Mouse (Mus musculus) midbrain, embryonic 14.5 days (tissue): ENCODE measurements at regions not wholly inside any gene's neighbourhood (a gene's known extent, or its start where the extent isn't known, plus 50 kb on each side); places are given as distances from the start of the nearest gene placed in this dataset.
A peak's percentile ranks its signal among the peaks of the same experiment; 100 is the strongest.

Source experiments
- ATAC-seq: fragments of 200-750 bp; cut with Nextera tagmentation; 2 replicates; pipeline ENCODE4 v1.8.0; 2017; ENCODE audit warnings: moderate number of reproducible peaks, moderate library complexity; ENCODE audit not compliant: low FRiP score, low TSS enrichment
- DNase-seq: peaks from one replicate; pipeline ENCODE4 v3.0.0-alpha.2; 2015
- H3K27ac ChIP-seq: fragments of 300-500 bp; sonication (generic); replicated peaks from 2 replicates; pipeline ENCODE4 v1.5.1; 2014; ENCODE audit warnings: mild to moderate bottlenecking, low read depth, low read length, moderate library complexity
- H3K27me3 ChIP-seq: fragments of 300-500 bp; sonication (generic); 2 replicates; pipeline ENCODE4 v1.6.1; 2014; ENCODE audit warnings: low read length, control low read depth, mixed read lengths; ENCODE audit not compliant: control insufficient read depth, insufficient read depth
- H3K36me3 ChIP-seq: fragments of 300-500 bp; sonication (generic); 2 replicates; pipeline ENCODE4 v1.6.1; 2014; ENCODE audit warnings: low read length, control low read depth; ENCODE audit not compliant: control insufficient read depth, insufficient read depth
- H3K4me1 ChIP-seq: fragments of 300-500 bp; sonication (generic); 2 replicates; pipeline ENCODE4 v1.6.1; 2014; ENCODE audit warnings: mild to moderate bottlenecking, antibody characterized with exemption, low read length, control low read depth; ENCODE audit not compliant: control insufficient read depth, insufficient read depth
- H3K4me2 ChIP-seq: fragments of 300-500 bp; sonication (generic); 2 replicates; pipeline ENCODE4 v1.6.1; 2014; ENCODE audit warnings: mild to moderate bottlenecking, low read length, moderate library complexity
- H3K4me3 ChIP-seq: fragments of 300-500 bp; sonication (generic); replicated peaks from 2 replicates; pipeline ENCODE4 v1.5.1; 2014; ENCODE audit warnings: low read depth, low read length
- H3K9ac ChIP-seq: fragments of 300-500 bp; sonication (generic); replicated peaks from 2 replicates; pipeline ENCODE4 v1.6.1; 2014; ENCODE audit warnings: mild to moderate bottlenecking, low read length, moderate library complexity
- H3K9me3 ChIP-seq: fragments of 300-500 bp; sonication (generic); 2 replicates; pipeline ENCODE4 v1.6.1; 2016; ENCODE audit warnings: low read length, control low read depth, mixed read lengths; ENCODE audit not compliant: control insufficient read depth
- WGBS: fragments of 180-500 bp; shearing (Covaris S2); extraction: QIAGEN DNeasy Blood & Tissue Kit; methylation state at CpG from one replicate; pipeline ENCODE4 v1.1.7; 2014; 5-methylcytosine and 5-hydroxymethylcytosine counted together

DNA sequence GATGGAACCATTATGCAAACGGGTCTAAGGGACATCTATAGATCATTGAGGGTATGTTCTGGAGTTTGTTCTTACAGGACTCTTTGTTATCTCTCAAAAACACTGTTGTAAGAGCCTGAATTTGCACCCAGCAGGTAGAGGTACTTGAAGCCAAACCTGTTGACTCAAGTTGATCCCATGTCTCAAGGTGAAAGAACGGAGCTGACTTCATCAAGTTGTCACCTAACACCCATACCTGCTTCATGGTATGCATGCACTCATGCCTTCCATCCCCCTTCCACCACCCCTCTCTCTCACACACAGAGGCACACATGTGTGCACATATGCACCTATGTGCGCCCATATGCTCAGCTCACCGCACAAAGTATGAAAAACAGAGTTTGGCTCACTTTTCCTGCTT is 189.0 kb downstream of the Ttll7 start:
- no peaks in the 10 kb centered on the region for H3K27me3 ChIP-seq
- no peak overlapping the region for H3K9ac ChIP-seq
- H3K9me3 ChIP-seq, result no peaks in the 10 kb centered on the region
- H3K4me2 ChIP-seq, result no peak overlapping the region
- H3K36me3 ChIP-seq, result no peaks in the 10 kb centered on the region
- DNase-seq, result no peak
- no peak overlapping the region for H3K4me3 ChIP-seq
- H3K4me1 ChIP-seq, result no peaks in the 10 kb centered on the region
- WGBS, result 94% methylated on average over 4 of the region's 4 CpGs
- ATAC-seq, result no peak
- H3K27ac ChIP-seq, result no peak overlapping the region

DNA sequence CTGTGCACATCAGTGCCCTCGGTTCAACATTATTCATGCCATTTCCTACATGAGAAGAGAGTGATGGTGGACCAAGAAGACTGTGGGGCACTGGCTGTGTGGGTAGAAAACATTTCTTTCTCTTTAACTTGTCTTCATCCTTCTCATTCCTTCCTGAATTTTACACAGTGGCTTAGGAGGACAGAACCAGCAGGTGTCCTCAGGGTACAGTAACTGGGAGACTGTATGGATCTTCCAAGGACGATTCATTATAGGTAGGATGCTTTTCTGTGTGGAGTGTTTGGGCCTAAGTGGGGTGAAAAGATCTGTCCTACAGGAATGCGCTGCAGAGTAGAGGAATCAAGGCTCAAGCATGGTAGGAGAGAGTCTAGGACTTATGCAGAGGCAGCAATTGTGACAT is 190.7 kb downstream of the Ttll7 start:
- no peaks in the 10 kb centered on the region for H3K4me1 ChIP-seq
- no peak overlapping the region for H3K4me3 ChIP-seq
- no peaks in the 10 kb centered on the region for H3K36me3 ChIP-seq
- ATAC-seq (no peak), DNase-seq (no peak)
- H3K27ac ChIP-seq, result no peak overlapping the region
- no peak overlapping the region for H3K9ac ChIP-seq
- no peak overlapping the region for H3K4me2 ChIP-seq
- no peaks in the 10 kb centered on the region for H3K9me3 ChIP-seq
- no peaks in the 10 kb centered on the region for H3K27me3 ChIP-seq
- whole genome bisulfite sequencing, result 87% methylated on average over 3 of the region's 3 CpGs

DNA sequence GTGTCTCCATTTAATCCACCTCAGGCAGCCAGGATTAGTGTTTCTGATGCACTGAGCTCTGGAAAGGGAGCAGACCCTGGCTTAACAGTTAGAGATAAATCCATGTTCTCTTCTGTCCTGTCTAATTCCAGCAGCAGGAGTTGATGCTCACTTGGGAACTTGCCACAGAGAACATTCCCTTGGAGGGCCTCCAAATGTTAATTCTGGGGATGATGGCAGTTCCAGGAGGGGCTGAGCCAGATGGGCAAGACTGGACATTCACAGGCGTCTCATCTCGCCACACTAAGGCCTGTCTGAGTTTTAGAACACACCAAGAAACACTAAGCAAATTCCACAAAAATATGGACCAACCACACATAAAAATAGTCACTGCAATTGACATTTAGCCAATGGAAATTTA is 194.5 kb downstream of the Ttll7 start:
- H3K4me2 ChIP-seq, result no peak overlapping the region
- H3K4me3 ChIP-seq, result no peak overlapping the region
- ATAC-seq, result no peak
- H3K36me3 ChIP-seq, result no peaks in the 10 kb centered on the region
- H3K9ac ChIP-seq, result no peak overlapping the region
- H3K27ac ChIP-seq, result no peak overlapping the region
- 73% methylated on average over 2 of the region's 2 CpGs for WGBS
- no peaks in the 10 kb centered on the region for H3K27me3 ChIP-seq
- no peaks in the 10 kb centered on the region for H3K9me3 ChIP-seq
- no peaks in the 10 kb centered on the region for H3K4me1 ChIP-seq
- peak; percentile 8 for DNase-seq

DNA sequence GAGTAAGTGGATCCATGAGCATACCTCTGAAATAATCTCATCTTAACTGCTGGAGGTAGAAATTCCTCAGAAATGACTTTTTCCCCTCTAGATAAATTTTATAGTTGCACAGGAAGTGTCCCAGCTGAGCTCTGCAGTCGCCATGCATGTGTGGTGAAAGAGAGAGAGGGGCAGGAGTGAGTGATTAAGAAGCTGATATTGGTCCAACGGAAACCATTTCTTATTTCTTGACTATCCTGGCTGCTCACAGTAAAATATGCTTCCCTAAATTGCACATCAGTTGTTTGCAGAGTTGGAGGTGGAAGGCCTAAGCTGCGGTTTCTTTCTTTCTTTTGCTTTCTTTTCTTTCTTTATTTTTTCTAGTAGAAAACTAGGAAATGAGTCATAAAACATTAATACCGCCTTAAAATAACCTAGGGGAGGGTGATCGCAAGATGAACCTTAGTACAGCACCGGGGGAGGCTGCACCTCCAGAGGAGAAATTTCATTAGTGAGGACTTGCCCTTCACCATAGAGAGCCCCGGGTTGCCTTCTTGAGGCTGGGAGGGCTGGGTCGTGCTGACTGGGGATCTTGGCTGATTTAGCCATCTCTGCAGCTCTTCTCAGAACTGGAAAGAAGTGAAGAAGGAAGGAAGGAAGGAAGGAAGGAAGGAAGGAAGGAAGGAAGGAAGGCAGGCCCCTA is 202.1 kb downstream of the Ttll7 start:
- no peak for ATAC-seq
- Histone ChIP-seq H3K4me3 (no peak overlapping the region), H3K36me3 (no peaks in the 10 kb centered on the region), H3K9me3 (no peaks in the 10 kb centered on the region), H3K9ac (no peak overlapping the region), H3K27me3 (no peaks in the 10 kb centered on the region), H3K4me2 (no peak overlapping the region), H3K4me1 (no peaks in the 10 kb centered on the region), H3K27ac (no peak overlapping the region)
- no peak for DNase-seq
- 86% methylated on average over 8 of the region's 8 CpGs for WGBS

DNA sequence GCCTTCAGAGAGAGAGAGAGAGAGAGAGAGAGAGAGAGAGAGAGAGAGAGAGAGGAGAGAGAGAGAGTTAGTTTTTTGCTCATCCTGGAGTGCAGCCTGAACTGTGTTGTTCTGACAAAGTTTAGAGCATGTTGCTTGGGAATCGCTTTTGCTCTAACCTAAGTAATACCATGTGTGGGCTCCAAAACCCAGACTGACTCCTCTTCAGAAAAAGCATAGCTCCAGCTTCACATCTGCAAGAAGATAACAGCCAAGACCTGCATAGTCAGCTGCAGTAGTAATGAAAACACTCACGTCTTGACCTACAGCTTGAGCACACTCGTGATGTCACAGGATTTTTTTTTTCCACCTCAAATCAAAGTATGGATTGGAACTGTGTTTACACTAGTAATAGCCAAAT is 205.7 kb downstream of the Ttll7 start:
- no peak overlapping the region for H3K27ac ChIP-seq
- H3K9me3 ChIP-seq, result no peaks in the 10 kb centered on the region
- 84% methylated on average over 3 of the region's 3 CpGs for WGBS
- H3K9ac ChIP-seq, result no peak overlapping the region
- ATAC-seq, result no peak
- no peaks in the 10 kb centered on the region for H3K36me3 ChIP-seq
- no peak overlapping the region for H3K4me3 ChIP-seq
- no peak overlapping the region for H3K4me2 ChIP-seq
- no peak for DNase-seq
- no peaks in the 10 kb centered on the region for H3K27me3 ChIP-seq
- H3K4me1 ChIP-seq, result no peaks in the 10 kb centered on the region

DNA sequence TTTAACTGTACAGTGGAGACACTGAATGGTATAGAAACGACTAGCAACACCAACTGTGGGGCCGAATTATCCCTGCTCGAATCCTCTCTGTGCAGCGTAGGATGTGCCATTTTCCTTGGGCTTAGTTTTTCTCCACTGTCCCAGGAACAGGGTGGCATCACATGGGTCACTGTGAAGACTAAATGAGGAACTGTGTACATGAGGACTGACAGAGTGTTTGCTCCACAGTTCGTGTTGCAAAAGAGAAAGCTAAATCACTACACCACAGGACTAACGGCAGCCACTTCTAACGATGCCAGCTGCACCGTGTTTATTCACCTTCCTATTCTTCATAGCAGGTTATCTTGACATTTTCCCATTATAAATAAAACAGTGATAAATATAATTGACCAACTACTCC is 208.5 kb downstream of the Ttll7 start:
- no peak overlapping the region for H3K4me3 ChIP-seq
- H3K36me3 ChIP-seq, result no peaks in the 10 kb centered on the region
- H3K27ac ChIP-seq, result no peak overlapping the region
- H3K27me3 ChIP-seq, result no peaks in the 10 kb centered on the region
- WGBS, result 91% methylated on average over 8 of the region's 8 CpGs
- ATAC-seq (no peak), DNase-seq (no peak)
- H3K9me3 ChIP-seq, result no peaks in the 10 kb centered on the region
- H3K9ac ChIP-seq, result no peak overlapping the region
- H3K4me2 ChIP-seq, result no peak overlapping the region
- 0 out of 2 replicates have a peak, but pooled peaks cover 8% of the 10 kb centered on the region for H3K4me1 ChIP-seq

DNA sequence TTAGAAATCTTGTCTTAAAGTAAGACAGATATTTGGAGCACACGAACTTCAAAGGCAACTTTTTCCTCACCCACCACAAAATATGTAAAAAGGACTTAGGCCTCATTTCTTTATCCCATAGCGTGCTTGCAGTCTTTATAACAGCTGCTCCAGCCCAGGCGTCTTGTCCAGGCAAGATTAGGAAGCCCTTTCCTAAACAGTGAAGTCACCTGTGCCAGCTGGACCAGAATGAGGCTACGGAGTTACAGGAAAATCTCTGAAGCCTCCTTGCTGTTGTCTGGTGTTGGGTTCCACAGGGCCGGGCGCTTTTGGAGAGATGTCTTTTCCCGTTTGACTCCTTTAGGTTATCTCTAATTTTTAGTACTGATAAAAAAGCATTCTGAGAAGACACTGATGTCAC is 210.3 kb downstream of the Ttll7 start:
- no peak overlapping the region for H3K4me3 ChIP-seq
- H3K36me3 ChIP-seq, result no peaks in the 10 kb centered on the region
- no peaks in the 10 kb centered on the region for H3K9me3 ChIP-seq
- no peaks in the 10 kb centered on the region for H3K27me3 ChIP-seq
- H3K4me2 ChIP-seq, result no peak overlapping the region
- no peak overlapping the region for H3K27ac ChIP-seq
- H3K9ac ChIP-seq, result no peak overlapping the region
- 0 out of 2 replicates have a peak, but pooled peaks cover 8% of the 10 kb centered on the region for H3K4me1 ChIP-seq
- WGBS, result 88% methylated on average over 7 of the region's 7 CpGs
- no peak for ATAC-seq
- no peak for DNase-seq

GRCm38 (mm10) chr3:147063578-147064442 is 211.6 kb downstream of the Ttll7 start:
- peak; percentile 56 for DNase-seq
- H3K27me3 ChIP-seq, result no peaks in the 10 kb centered on the region
- no peak overlapping the region for H3K27ac ChIP-seq
- H3K36me3 ChIP-seq, result no peaks in the 10 kb centered on the region
- H3K4me2 ChIP-seq, result no peak overlapping the region
- no peak overlapping the region for H3K4me3 ChIP-seq
- H3K9me3 ChIP-seq, result no peaks in the 10 kb centered on the region
- 0 out of 2 replicates have a peak, but pooled peaks cover 8% of the 10 kb centered on the region for H3K4me1 ChIP-seq
- peak; percentile 55; the same call in 1 of the 2 replicates for ATAC-seq
- 67% methylated on average over 16 of the region's 16 CpGs for WGBS
- no peak overlapping the region for H3K9ac ChIP-seq

GRCm38 (mm10) chr3:147064443-147064868 is 212.3 kb downstream of the Ttll7 start:
- H3K4me1 ChIP-seq, result 0 out of 2 replicates have a peak, but pooled peaks cover 8% of the 10 kb centered on the region
- H3K4me3 ChIP-seq, result no peak overlapping the region
- H3K4me2 ChIP-seq, result no peak overlapping the region
- no peak for ATAC-seq
- H3K27me3 ChIP-seq, result no peaks in the 10 kb centered on the region
- no peak for DNase-seq
- no peaks in the 10 kb centered on the region for H3K9me3 ChIP-seq
- WGBS, result 70% methylated on average over 3 of the region's 3 CpGs
- no peaks in the 10 kb centered on the region for H3K36me3 ChIP-seq
- H3K9ac ChIP-seq, result no peak overlapping the region
- H3K27ac ChIP-seq, result no peak overlapping the region
